Mouse (Mus musculus) hindbrain, embryonic 14.5 days (tissue): Measurements from ENCODE around the gene Hic2. TPM values are rescaled to one million over a fixed set of nuclear protein-coding genes. Genes with fewer than 3 reads are reported as not detected.

Experiments
- ATAC-seq: fragments of 200-750 bp; cut with Nextera tagmentation; 2 replicates; pipeline ENCODE4 v1.8.0; 2017; ENCODE audit warnings: moderate number of reproducible peaks, mild to moderate bottlenecking, moderate TSS enrichment, moderate library complexity; ENCODE audit not compliant: low FRiP score
- DNase-seq: peaks from one replicate; pipeline ENCODE4 v3.0.0-alpha.2; 2015; ENCODE audit warnings: low spot score
- H3K27ac ChIP-seq: fragments of 300-500 bp; sonication (generic); 2 replicates; pipeline ENCODE4 v1.5.1; 2014; ENCODE audit warnings: mild to moderate bottlenecking, moderate library complexity
- H3K27me3 ChIP-seq: fragments of 300-500 bp; sonication (generic); 2 replicates; pipeline ENCODE4 v1.6.1; 2014; ENCODE audit warnings: mild to moderate bottlenecking, low read length, mixed read lengths; ENCODE audit not compliant: control insufficient read depth, insufficient read depth
- H3K36me3 ChIP-seq: fragments of 300-500 bp; sonication (generic); replicated peaks from 2 replicates; pipeline ENCODE4 v1.6.1; 2014; ENCODE audit not compliant: control insufficient read depth, insufficient read depth
- H3K4me1 ChIP-seq: fragments of 300-500 bp; sonication (generic); replicated peaks from 2 replicates; pipeline ENCODE4 v1.6.1; 2014; ENCODE audit warnings: antibody characterized with exemption, low read length, mixed read lengths; ENCODE audit not compliant: control insufficient read depth, insufficient read depth
- H3K4me2 ChIP-seq: fragments of 300-500 bp; sonication (generic); replicated peaks from 2 replicates; pipeline ENCODE4 v1.6.1; 2014; ENCODE audit warnings: mild to moderate bottlenecking, moderate library complexity
- H3K4me3 ChIP-seq: fragments of 300-500 bp; sonication (generic); replicated peaks from 2 replicates; pipeline ENCODE4 v1.5.1; 2014; ENCODE audit warnings: mild to moderate bottlenecking, low read length
- H3K9ac ChIP-seq: fragments of 300-500 bp; sonication (generic); 2 replicates; pipeline ENCODE4 v1.6.1; 2014
- H3K9me3 ChIP-seq: fragments of 300-500 bp; sonication (generic); 2 replicates; pipeline ENCODE4 v1.6.1; 2016; ENCODE audit warnings: low read length; ENCODE audit not compliant: control insufficient read depth
- WGBS: fragments of 180-500 bp; shearing (Covaris S2); extraction: QIAGEN DNeasy Blood & Tissue Kit; methylation state at CpG from one replicate; pipeline ENCODE4 v1.1.7; 2014; 5-methylcytosine and 5-hydroxymethylcytosine counted together
- polyA plus RNA-seq: library from polyadenylated mRNA; unstranded; fragments of >200 nt; fragmentation: Nextera tagmentation; extraction: Ambion mirVana; gene quantifications from 2 replicates; pipeline ENCODE4 v1.2.1, GENCODE M21; 2014

Hic2 gene
- polyA plus RNA-seq, 1 experiment from 2014 or later, result 5.5 TPM

DNA sequence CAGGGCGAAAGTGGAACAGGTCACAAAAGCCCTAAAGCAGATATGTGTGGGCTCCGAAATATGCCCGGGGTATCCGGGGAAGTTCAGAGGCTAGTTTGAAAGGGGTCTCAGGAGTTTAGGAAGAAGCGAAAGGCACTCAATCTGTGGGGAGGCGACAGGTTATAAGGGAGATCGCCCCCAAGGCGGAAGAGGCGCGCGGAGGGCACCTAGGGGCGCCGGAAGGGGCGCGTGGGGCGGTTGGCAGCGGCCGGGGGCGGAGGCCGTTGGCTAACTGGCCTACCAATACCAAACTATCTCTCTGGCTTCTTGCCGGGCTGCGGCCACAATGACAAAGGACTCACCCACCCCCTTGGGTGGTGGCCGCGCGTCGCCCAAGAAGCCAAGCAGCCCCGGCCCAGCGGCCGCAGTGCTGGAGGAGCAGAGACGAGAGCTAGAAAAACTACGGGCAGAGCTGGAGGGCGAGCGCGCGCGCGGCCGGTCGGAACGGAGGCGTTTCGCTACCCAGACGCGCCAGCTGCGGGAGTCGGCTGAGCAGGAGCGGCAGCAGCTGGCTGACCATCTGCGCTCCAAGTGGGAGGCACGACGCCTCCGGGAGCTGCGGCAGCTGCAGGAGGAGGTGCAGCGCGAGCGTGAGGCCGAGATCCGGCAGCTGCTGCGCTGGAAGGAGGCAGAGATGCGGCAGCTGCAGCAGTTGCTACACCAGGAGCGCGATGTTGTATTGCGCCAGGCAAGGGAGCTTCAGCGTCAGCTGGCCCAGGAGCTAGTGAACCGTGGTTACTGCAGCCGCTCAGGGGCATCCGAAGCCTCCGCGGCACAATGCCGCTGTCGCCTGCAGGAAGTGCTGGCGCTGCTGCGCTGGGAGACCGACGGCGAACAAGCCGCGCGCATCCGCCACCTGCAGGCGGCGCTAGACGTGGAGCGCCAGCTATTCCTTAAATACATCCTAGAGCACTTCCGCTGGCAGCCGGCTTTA lies 24.7 kb upstream of the Hic2 start, which contains the start of gene Rimbp3:
Rimbp3 (plus strand) TSS at position 215 of the 973 bp plus-strand sequence.
- H3K4me2 ChIP-seq, result peak within 1 kb of the TSS; percentile 92
- peak within 1 kb of the TSS; percentile 44 for H3K4me3 ChIP-seq
- DNase-seq, result peak; percentile 94
- under 1% methylated on average over 85 of the region's 85 CpGs for WGBS
- H3K27me3 ChIP-seq, result 0 out of 2 replicates have a peak, but pooled peaks cover 4% of the 10 kb centered on the region
- H3K9me3 ChIP-seq, result no peaks in the 10 kb centered on the region
- peak within 1 kb of the TSS; percentile 65 for H3K9ac ChIP-seq
- peak within 1 kb of the TSS; percentile 86 for H3K27ac ChIP-seq
- H3K4me1 ChIP-seq, result peaks cover 17% of the 10 kb centered on the region
- H3K36me3 ChIP-seq, result no peaks in the 10 kb centered on the region
- peak; percentile 90 for ATAC-seq

DNA sequence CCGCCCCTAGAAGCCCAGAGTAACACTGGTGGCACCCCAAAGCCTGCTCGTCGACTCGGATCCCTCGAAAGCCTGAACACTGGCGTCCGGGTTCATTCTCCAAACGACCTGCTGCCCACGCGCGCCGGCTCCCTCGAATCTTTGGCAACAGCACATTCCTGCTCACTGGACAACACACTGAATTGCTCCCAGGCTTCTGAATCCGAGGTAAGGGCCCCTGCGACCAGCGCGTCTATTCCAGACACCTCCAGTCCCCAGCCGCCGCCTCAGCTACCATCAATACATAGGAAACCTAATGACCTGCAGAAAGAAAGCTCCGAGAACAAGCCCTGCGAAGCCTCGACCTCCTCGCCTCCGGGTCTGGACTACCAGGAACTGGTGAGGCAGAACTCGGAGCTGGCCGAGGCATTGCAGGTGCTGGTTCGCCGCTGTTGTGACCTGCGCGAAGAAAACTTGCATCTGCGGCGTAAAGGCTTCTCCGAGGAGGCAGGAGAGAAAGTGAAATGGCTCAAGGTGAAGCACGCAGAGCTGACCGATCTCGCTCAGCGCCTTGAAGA lies 23.9 kb upstream of the Hic2 start:
- ATAC-seq (peak; percentile 1; the same call in 1 of the 2 replicates), DNase-seq (peak; percentile 30)
- Histone ChIP-seq H3K9me3 (no peaks in the 10 kb centered on the region), H3K4me3 (peak overlapping the region; percentile 44), H3K36me3 (no peaks in the 10 kb centered on the region), H3K27ac (peak overlapping the region; percentile 86), H3K9ac (peak overlapping the region; percentile 65), H3K4me1 (peaks cover 17% of the 10 kb centered on the region), H3K4me2 (peak overlapping the region; percentile 92), H3K27me3 (0 out of 2 replicates have a peak, but pooled peaks cover 4% of the 10 kb centered on the region)
- WGBS, result 2% methylated on average over 37 of the region's 37 CpGs

DNA sequence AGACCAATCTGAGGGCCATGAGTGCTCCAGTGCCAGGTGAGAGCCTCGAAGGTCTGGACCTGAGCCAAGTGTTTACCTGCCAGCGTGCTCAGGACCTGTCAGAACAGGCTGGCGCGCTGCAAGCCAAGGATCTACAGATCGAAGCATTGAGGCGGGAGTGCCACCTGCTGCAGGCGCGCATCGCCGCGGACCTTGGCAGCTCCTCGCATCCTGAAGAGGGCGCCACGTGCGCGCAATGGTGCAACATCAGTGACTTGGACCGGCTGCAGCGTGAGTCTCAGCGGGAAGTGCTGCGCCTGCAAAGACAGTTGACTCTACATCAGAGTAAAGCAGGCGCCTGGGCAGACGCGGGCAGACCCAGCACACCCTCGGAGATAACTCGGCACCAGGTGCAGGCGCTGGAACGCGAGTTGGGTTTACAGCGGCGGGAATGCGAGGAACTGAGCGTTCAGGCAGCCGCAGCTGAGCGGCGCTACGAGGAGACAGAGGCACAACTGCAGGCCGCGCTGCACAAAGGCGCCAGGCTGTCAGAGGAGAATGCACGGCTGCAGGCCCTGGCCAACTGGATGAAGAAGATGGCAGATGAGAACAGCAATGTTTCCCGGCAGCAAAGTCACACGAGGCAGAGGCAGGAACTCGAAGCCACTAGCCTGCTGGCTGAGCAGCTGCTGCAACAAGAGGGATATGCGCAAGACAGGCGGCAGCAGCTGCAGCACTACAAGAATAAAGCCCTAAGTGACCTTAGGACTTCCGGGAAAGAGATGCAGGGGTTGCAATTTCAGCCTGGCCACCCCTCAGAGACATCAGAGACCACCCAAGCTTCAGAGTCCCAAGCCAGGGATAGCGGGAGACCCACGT lies 23.2 kb upstream of the Hic2 start:
- WGBS, result 8% methylated on average over 48 of the region's 48 CpGs
- DNase-seq (peak; percentile 88), ATAC-seq (peak; percentile 67)
- no peaks in the 10 kb centered on the region for H3K36me3 ChIP-seq
- peaks cover 17% of the 10 kb centered on the region for H3K4me1 ChIP-seq
- H3K4me2 ChIP-seq, result peak overlapping the region; percentile 92
- H3K9ac ChIP-seq, result peak overlapping the region; percentile 65
- H3K27me3 ChIP-seq, result 0 out of 2 replicates have a peak, but pooled peaks cover 4% of the 10 kb centered on the region
- no peak overlapping the region for H3K27ac ChIP-seq
- no peaks in the 10 kb centered on the region for H3K9me3 ChIP-seq
- peak overlapping the region; percentile 44 for H3K4me3 ChIP-seq

DNA sequence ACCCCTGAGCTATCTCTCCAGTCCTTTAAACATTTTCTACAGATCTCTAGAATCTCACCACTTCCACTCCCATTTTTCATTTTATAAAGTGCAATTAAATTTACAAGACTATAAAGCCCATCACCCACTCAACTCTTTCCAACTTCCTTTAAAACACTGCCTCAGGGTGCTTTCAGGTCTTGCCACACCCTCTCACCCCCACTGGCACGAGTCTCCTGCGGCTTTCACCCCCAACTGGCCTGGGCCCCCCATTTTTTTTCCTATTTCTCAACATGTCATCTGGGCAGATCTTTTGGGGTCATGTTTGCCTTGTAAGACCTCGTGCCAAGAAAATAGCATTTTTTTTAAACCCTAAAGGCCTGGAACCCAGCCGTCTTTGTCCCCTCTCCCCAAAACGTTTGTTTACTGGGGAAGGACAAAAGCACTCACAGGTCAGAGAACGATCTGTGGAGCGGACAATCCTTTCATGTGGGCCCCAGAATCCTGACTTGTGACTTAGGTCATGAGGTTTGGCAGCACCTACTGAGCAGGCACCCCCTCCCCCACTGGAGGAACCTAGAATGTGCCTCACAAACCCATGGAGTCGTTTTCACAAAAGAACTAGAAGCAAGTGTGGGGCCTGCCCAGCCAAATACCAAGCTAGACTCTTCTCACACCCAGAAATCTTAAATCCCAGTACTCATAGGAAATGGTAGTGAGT lies 16.3 kb upstream of the Hic2 start:
- WGBS, result 59% methylated on average over 8 of the region's 8 CpGs
- Histone ChIP-seq H3K9me3 (no peaks in the 10 kb centered on the region), H3K4me2 (no peak overlapping the region), H3K9ac (no peak overlapping the region), H3K27ac (no peak overlapping the region), H3K36me3 (no peaks in the 10 kb centered on the region), H3K27me3 (no peaks in the 10 kb centered on the region), H3K4me3 (no peak overlapping the region), H3K4me1 (no peaks in the 10 kb centered on the region)
- ATAC-seq (no peak), DNase-seq (no peak)

DNA sequence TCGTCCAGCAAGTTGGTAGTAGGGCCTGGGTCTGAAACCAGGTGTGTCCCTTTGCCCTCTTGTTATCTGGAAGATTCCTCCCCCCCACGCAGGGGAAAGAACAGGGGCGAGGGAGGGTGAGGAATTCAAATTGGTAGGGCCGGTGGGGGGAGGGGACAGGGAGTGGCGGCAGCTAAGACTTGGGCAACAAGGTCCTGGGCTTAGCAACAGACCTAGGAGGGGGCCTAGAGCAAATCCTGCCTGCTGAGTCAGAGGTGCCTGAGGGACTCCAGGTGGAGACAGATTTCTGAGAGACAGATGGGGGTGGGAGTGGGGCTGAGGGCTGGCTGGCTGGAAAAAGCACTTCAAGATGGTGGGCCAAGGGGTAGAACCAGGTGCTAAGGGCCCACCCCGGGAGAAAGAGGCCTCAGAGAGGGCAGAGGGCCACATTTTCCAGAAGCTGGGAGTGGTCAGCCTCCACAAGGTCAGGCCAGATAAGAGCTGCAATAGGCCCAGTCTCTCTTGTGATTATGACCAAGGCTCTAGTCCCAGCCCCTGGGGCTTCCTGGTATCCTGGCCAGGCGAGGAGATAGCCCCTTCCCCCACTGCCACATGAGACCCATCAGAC lies 13.1 kb upstream of the Hic2 start:
- no peaks in the 10 kb centered on the region for H3K4me1 ChIP-seq
- DNase-seq (no peak), ATAC-seq (no peak)
- H3K36me3 ChIP-seq, result no peaks in the 10 kb centered on the region
- 42% methylated on average over 7 of the region's 7 CpGs for WGBS
- no peak overlapping the region for H3K4me2 ChIP-seq
- no peaks in the 10 kb centered on the region for H3K27me3 ChIP-seq
- no peak overlapping the region for H3K4me3 ChIP-seq
- H3K9me3 ChIP-seq, result no peaks in the 10 kb centered on the region
- H3K9ac ChIP-seq, result no peak overlapping the region
- no peak overlapping the region for H3K27ac ChIP-seq

DNA sequence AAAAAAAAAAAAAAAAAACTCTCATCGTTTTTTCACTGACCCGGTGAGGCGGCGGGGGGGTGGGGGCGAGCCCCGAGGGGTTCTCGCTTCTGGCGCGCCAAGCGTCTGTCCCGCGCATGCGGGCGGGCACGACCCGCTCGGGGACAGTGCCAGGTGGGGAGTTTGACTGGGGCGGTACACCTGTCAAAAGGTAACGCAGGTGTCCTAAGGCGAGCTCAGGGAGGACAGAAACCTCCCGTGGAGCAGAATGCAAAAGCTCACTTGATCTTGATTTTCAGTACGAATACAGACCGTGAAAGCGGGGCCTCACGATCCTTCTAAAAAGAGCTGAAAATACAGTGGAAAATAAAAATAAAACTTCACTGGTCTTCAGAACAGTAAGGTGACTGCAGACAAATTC lies 11.2 kb upstream of the Hic2 start:
- peak; percentile 100 for ATAC-seq
- Histone ChIP-seq H3K4me2 (no peak overlapping the region), H3K27ac (no peak overlapping the region), H3K36me3 (no peaks in the 10 kb centered on the region), H3K4me3 (no peak overlapping the region), H3K9me3 (no peaks in the 10 kb centered on the region), H3K27me3 (no peaks in the 10 kb centered on the region), H3K4me1 (no peaks in the 10 kb centered on the region), H3K9ac (no peak overlapping the region)
- DNase-seq, result peak; percentile 92
- WGBS, result 39% methylated on average over 25 of the region's 25 CpGs

DNA sequence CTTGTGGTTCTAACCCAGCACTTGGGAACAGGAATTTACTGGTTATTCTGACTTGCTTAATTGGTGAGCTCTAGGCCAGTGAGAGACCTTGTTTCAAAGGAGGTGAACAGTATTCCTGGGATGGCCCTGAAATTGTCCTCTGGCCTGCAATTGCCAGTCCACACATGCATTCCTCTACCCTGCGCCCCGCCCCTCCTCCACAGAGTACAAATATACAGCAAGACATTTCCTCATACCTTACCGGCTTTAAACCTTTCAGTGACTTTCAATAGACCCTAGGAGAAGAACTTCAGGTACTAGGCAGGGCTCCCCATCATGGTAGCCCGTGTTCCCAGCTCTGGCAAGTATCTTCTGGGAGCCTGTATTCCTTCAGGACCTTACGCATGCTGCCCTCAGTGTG lies 7.8 kb upstream of the Hic2 start:
- no peaks in the 10 kb centered on the region for H3K27me3 ChIP-seq
- H3K4me1 ChIP-seq, result no peaks in the 10 kb centered on the region
- H3K9me3 ChIP-seq, result no peaks in the 10 kb centered on the region
- no peaks in the 10 kb centered on the region for H3K36me3 ChIP-seq
- WGBS, result 88% methylated on average over 5 of the region's 5 CpGs
- no peak overlapping the region for H3K4me2 ChIP-seq
- H3K4me3 ChIP-seq, result no peak overlapping the region
- no peak overlapping the region for H3K9ac ChIP-seq
- DNase-seq, result no peak
- ATAC-seq, result no peak
- no peak overlapping the region for H3K27ac ChIP-seq

DNA sequence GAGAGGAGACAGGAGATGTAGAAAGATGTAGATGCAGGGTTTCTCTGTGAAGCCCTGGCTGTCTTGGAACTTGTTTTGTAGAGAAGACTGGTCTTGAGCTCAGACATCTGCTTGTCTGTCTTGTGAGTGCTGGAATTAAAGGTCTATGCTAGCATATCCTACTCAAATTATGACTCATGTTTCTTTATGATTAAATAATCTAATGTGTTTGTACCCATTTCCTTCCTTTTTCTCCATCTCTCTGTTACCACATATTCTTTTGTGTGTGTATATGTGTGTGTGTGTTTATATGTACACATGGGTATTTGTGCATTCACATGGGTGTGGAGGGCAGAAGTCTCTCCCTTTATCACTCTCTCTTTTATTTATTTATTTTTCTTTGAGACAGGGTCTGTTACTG lies 6.9 kb upstream of the Hic2 start:
- Histone ChIP-seq H3K9me3 (no peaks in the 10 kb centered on the region), H3K4me1 (no peaks in the 10 kb centered on the region), H3K36me3 (no peaks in the 10 kb centered on the region), H3K4me2 (no peak overlapping the region), H3K4me3 (no peak overlapping the region), H3K9ac (no peak overlapping the region), H3K27me3 (no peaks in the 10 kb centered on the region), H3K27ac (no peak overlapping the region)
- ATAC-seq, result no peak
- DNase-seq, result no peak
